Mouse (Mus musculus) liver, embryonic 13.5 days (tissue): ENCODE results near the gene Mef2d. TPM values are rescaled to one million over a fixed set of nuclear protein-coding genes. Genes with fewer than 3 reads are reported as not detected.

Source experiments
- ATAC-seq: fragments of 200-750 bp; cut with Nextera tagmentation; 2 replicates; pipeline ENCODE4 v1.8.0; 2017; ENCODE audit warnings: low read depth, mild to moderate bottlenecking, moderate number of reproducible peaks, moderate library complexity
- DNase-seq: peaks from one replicate; pipeline ENCODE4 v3.0.0; 2022
- H3K27ac ChIP-seq: fragments of 300-500 bp; sonication (generic); 2 replicates; pipeline ENCODE4 v1.5.1; 2015; ENCODE audit warnings: moderate library complexity, mild to moderate bottlenecking, inconsistent platforms
- H3K27me3 ChIP-seq: fragments of 300-500 bp; sonication (generic); 2 replicates; pipeline ENCODE4 v1.6.1; 2015; ENCODE audit warnings: mild to moderate bottlenecking, inconsistent platforms
- H3K36me3 ChIP-seq: fragments of 300-500 bp; sonication (generic); 2 replicates; pipeline ENCODE4 v1.6.1; 2015; ENCODE audit warnings: mild to moderate bottlenecking, inconsistent platforms
- H3K4me1 ChIP-seq: fragments of 300-500 bp; sonication (generic); replicated peaks from 2 replicates; pipeline ENCODE4 v1.6.1; 2015; ENCODE audit warnings: inconsistent platforms
- H3K4me2 ChIP-seq: fragments of 300-500 bp; sonication (generic); 2 replicates; pipeline ENCODE4 v1.6.1; 2015; ENCODE audit warnings: inconsistent platforms, mild to moderate bottlenecking, moderate library complexity
- H3K4me3 ChIP-seq: fragments of 300-500 bp; sonication (generic); replicated peaks from 2 replicates; pipeline ENCODE4 v1.5.1; 2015; ENCODE audit warnings: mild to moderate bottlenecking, inconsistent platforms
- H3K9ac ChIP-seq: fragments of 300-500 bp; sonication (generic); 2 replicates; pipeline ENCODE4 v1.6.1; 2015; ENCODE audit warnings: mild to moderate bottlenecking, inconsistent platforms
- H3K9me3 ChIP-seq: fragments of 300-500 bp; sonication (generic); replicated peaks from 2 replicates; pipeline ENCODE4 v1.6.1; 2016; ENCODE audit warnings: inconsistent platforms
- WGBS: fragments of 180-500 bp; shearing (Covaris S2); methylation state at CpG from one replicate; pipeline ENCODE4 v1.1.7; 2015; ENCODE audit not compliant: insufficient replicate concordance; 5-methylcytosine and 5-hydroxymethylcytosine counted together
- polyA plus RNA-seq: library from polyadenylated mRNA; unstranded; fragments of >200 nt; fragmentation: Nextera tagmentation; extraction: Ambion mirVana; gene quantifications from 2 replicates; pipeline ENCODE4 v1.2.1, GENCODE M21; 2015

The Mef2d gene
- polyA plus RNA-seq, 1 experiment from 2014 or later: 5.5 TPM

- Histone ChIP-seq H3K4me3 (no peak overlapping the region), H3K27me3 (peaks cover 13% of the 10 kb centered on the region), H3K9ac (no peak overlapping the region), H3K4me2 (no peak overlapping the region), H3K36me3 (no peaks in the 10 kb centered on the region), H3K9me3 (no peaks in the 10 kb centered on the region), H3K4me1 (peaks cover 10% of the 10 kb centered on the region), H3K27ac (no peak overlapping the region)
- ATAC-seq (no peak), DNase-seq (no peak)
- WGBS: 56% methylated on average over 4 of the region's 4 CpGs
Observed at GRCm38 (mm10) chr3:88181374-88181773, 39.2 kb downstream of the Mef2d start.

DNA sequence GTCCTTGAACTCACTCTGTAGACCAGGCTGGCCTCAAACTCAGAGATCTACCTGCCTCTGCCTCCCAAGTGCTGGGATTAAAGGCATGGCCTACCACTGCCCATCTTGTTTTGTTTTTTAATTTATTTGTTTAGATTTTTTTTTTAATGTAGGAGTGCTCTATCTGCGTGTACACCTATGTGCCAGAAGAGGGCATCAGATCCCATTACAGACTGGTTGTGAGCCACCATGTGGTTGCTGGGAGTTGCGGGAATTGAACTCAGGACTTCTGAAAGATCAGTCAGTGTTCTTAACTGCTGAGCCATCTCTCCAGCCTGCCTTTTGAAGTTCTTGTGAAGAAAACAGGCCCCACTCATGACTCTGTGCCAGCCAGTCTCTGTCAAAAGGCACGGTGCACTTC lies 44.3 kb downstream of the Mef2d start:
- Histone ChIP-seq H3K27me3 (peaks cover 13% of the 10 kb centered on the region), H3K4me3 (no peak overlapping the region), H3K4me1 (no peaks in the 10 kb centered on the region), H3K27ac (no peak overlapping the region), H3K4me2 (no peak overlapping the region), H3K36me3 (no peaks in the 10 kb centered on the region), H3K9ac (no peak overlapping the region), H3K9me3 (no peaks in the 10 kb centered on the region)
- ATAC-seq: no peak
- 47% methylated on average over 3 of the region's 3 CpGs for WGBS
- no peak for DNase-seq

DNA sequence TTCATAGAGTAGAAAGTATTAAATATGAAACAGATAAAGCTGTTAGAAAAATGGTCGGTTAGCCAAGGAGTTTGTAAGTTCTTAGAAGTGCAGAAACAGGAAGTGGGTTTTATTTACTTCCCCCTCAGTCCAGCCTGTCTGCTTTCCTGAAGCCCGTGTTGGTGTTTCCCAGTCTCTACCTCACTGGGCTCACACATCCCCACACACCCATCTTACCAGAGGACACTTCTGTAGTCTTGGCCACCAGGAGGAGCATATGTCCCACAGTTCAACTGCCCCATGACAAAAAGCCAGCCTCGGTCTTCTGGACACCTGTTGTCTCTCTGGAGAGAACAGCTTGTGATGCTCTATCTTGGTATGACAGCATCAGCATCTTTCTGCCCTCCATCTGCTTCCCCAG lies 49.0 kb downstream of the Mef2d start:
- ATAC-seq (no peak), DNase-seq (no peak)
- Histone ChIP-seq H3K9ac (no peak overlapping the region), H3K4me3 (no peak overlapping the region), H3K27me3 (peaks cover 33% of the 10 kb centered on the region), H3K9me3 (no peaks in the 10 kb centered on the region), H3K27ac (no peak overlapping the region), H3K4me1 (no peaks in the 10 kb centered on the region), H3K4me2 (no peak overlapping the region), H3K36me3 (no peaks in the 10 kb centered on the region)
- WGBS: 5% methylated on average over 3 of the region's 3 CpGs

DNA sequence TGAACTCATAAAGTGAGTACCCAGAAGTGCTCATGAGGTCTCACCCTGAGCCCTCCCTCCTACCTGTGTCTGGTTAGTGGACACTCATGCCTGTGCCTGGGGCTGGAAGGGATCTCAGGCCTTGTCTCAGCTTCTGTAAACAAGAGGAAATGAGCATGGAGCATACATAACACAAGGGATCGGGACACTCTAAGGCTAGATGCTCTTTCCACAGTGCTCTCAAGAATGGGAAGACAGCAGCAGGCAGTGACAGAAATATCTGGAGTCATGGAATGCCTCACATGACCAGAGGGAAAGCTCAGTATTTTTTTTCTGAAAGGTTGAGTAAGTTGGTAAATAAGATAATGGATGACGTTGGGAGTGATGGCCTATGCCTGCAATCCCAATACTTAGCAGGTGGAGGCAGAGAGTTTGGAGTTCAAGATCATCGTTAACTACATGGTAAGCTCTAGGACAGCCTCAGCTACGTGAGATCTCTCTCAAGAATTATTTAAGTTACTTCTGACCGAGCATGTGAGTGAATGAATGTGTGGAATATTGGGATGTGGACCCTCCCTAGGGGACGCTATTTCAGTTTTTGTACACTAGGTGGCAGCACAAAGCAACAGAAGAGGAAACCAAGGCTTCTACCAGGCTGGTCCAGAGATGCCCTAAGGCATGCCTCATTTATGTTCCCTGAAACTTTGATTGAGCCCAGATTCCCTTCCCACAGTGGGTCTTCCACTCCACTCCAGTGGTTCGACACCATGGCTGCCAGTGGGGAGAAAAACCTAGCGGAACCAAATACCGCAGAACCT lies 49.8 kb downstream of the Mef2d start:
- H3K9ac ChIP-seq: no peak overlapping the region
- DNase-seq (no peak), ATAC-seq (no peak)
- no peaks in the 10 kb centered on the region for H3K4me1 ChIP-seq
- no peak overlapping the region for H3K4me3 ChIP-seq
- H3K36me3 ChIP-seq: no peaks in the 10 kb centered on the region
- WGBS: 26% methylated on average over 9 of the region's 9 CpGs
- no peaks in the 10 kb centered on the region for H3K9me3 ChIP-seq
- H3K27me3 ChIP-seq: peaks cover 41% of the 10 kb centered on the region
- no peak overlapping the region for H3K4me2 ChIP-seq
- no peak overlapping the region for H3K27ac ChIP-seq

GRCm38 (mm10) chr3:88197741-88198504 lies 55.8 kb downstream of the Mef2d start:
- WGBS: 20% methylated on average over 10 of the region's 10 CpGs
- ATAC-seq (no peak), DNase-seq (no peak)

GRCm38 (mm10) chr3:88198505-88199020 lies 56.4 kb downstream of the Mef2d start:
- WGBS: 7% methylated on average over 9 of the region's 9 CpGs
- no peak overlapping the region for H3K4me3 ChIP-seq
- no peaks in the 10 kb centered on the region for H3K9me3 ChIP-seq
- H3K27me3 ChIP-seq: peaks cover 94% of the 10 kb centered on the region
- H3K36me3 ChIP-seq: no peaks in the 10 kb centered on the region
- H3K4me1 ChIP-seq: peaks cover 7% of the 10 kb centered on the region; the same call in 1 of the 2 replicates
- ATAC-seq: no peak
- no peak for DNase-seq
- no peak overlapping the region for H3K27ac ChIP-seq
- no peak overlapping the region for H3K4me2 ChIP-seq
- H3K9ac ChIP-seq: no peak overlapping the region

More at GRCm38 (mm10) chr3:88197741-88198504, 55.8 kb downstream of the Mef2d start:
- peaks cover 7% of the 10 kb centered on the region; the same call in 1 of the 2 replicates for H3K4me1 ChIP-seq
- H3K4me2 ChIP-seq: no peak overlapping the region
- H3K4me3 ChIP-seq: no peak overlapping the region
- H3K36me3 ChIP-seq: no peaks in the 10 kb centered on the region
- peaks cover 94% of the 10 kb centered on the region for H3K27me3 ChIP-seq
- H3K9me3 ChIP-seq: no peaks in the 10 kb centered on the region
- no peak overlapping the region for H3K27ac ChIP-seq
- no peak overlapping the region for H3K9ac ChIP-seq

DNA sequence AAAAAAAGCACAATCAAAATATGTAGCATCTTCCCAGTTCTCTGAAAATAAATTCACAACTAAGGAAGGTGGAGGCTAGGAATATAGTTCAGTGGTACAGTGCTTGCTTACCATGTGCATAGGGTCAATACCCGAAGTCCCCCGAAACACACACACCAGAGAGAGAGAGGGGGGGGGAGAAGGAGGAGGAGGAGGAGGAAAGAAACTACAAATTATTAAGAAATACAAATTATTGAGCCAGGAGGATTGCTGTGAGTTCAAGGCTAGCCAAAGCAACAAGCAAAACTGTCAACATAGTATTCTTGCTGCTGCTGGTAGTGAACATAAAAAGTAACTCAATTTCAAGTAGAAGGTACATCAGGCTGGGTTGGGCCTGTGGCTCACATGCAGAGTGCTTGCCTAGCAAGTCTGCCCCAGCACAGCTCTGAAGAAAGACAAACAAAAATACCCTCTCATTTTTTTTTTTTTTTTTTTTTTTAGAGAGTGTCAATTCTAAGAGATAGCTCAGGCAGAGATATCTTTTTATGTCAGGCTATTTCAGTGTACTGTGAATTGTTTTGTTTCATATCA lies 57.5 kb downstream of the Mef2d start:
- peaks cover 96% of the 10 kb centered on the region for H3K27me3 ChIP-seq

DNA sequence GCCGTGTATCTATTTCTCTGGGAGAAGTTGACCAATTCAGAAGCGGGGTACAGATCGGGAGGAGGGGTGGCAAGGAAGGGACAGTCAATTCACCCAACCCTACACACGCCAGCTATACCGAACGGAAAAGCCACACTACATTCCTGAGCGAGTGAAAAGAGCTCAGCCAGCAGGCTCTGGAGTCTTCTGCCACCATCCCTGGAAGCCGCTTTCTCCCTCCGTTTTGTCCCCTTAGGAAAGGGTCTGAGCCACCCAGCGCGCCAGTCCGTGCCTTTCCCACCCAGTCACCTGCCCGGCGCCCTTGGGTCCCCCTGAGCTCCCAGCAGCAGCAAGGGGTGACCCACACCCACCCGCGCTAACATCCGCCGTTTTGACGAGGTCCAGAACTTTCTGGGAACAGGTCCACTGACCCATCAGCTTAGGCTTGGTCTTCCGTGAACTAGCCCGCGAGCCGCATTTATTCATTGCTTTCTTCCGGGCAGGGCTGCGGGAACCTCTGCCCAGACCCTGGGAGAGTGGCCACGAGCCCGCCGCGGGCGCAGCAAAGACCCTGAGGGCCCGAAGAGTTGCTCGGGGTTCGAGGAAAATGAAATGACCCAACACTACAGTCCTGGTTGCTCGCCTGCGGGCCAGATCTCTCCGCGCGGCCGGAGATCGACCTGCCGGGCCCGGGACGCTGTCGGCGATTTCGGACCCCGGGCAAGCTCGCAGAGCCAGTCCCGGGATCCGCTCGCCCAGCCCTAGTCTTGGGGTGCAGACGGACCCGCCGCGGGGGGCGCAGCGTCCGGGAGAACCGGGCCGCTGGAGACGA lies 58.2 kb downstream of the Mef2d start:
- peaks cover 99% of the 10 kb centered on the region for H3K27me3 ChIP-seq
- ATAC-seq: no peak
- no peaks in the 10 kb centered on the region for H3K36me3 ChIP-seq
- peaks cover 7% of the 10 kb centered on the region; the same call in 1 of the 2 replicates for H3K4me1 ChIP-seq
- no peak overlapping the region for H3K27ac ChIP-seq
- 2% methylated on average over 61 of the region's 61 CpGs for WGBS
- H3K9ac ChIP-seq: no peak overlapping the region
- H3K4me2 ChIP-seq: peak overlapping the region; percentile 43
- peak overlapping the region; percentile 33 for H3K4me3 ChIP-seq
- H3K9me3 ChIP-seq: no peaks in the 10 kb centered on the region
- no peak for DNase-seq

More for the DNA sequence above, 57.5 kb downstream of the Mef2d start:
- no peak overlapping the region for H3K9ac ChIP-seq
- no peak overlapping the region for H3K4me2 ChIP-seq
- DNase-seq (no peak), ATAC-seq (no peak)
- H3K36me3 ChIP-seq: no peaks in the 10 kb centered on the region
- H3K4me3 ChIP-seq: no peak overlapping the region
- H3K4me1 ChIP-seq: peaks cover 7% of the 10 kb centered on the region; the same call in 1 of the 2 replicates
- no peaks in the 10 kb centered on the region for H3K9me3 ChIP-seq
- 26% methylated on average over 2 of the region's 2 CpGs for WGBS
- no peak overlapping the region for H3K27ac ChIP-seq

GRCm38 (mm10) chr3:88200972-88201330 lies 58.8 kb downstream of the Mef2d start:
- WGBS: 1% methylated on average over 37 of the region's 37 CpGs
- peak overlapping the region; percentile 33 for H3K4me3 ChIP-seq
- H3K27me3 ChIP-seq: peaks cover 99% of the 10 kb centered on the region
- no peak overlapping the region for H3K9ac ChIP-seq
- no peak for DNase-seq
- H3K27ac ChIP-seq: no peak overlapping the region
- peaks cover 7% of the 10 kb centered on the region; the same call in 1 of the 2 replicates for H3K4me1 ChIP-seq
- ATAC-seq: no peak
- no peaks in the 10 kb centered on the region for H3K9me3 ChIP-seq
- peak overlapping the region; percentile 43 for H3K4me2 ChIP-seq
- H3K36me3 ChIP-seq: no peaks in the 10 kb centered on the region

- ATAC-seq: no peak
- Histone ChIP-seq H3K4me3 (no peak overlapping the region), H3K36me3 (no peaks in the 10 kb centered on the region), H3K9me3 (no peaks in the 10 kb centered on the region), H3K27me3 (peaks cover 100% of the 10 kb centered on the region), H3K27ac (no peak overlapping the region), H3K4me1 (peaks cover 7% of the 10 kb centered on the region; the same call in 1 of the 2 replicates), H3K9ac (no peak overlapping the region), H3K4me2 (no peak overlapping the region)
- no peak for DNase-seq
- 22% methylated on average over 5 of the region's 5 CpGs for WGBS
Observed at GRCm38 (mm10) chr3:88201640-88202039, 59.5 kb downstream of the Mef2d start.
